Mouse (Mus musculus) c-Kit-positive CD71-negative TER-119-negative erythroid progenitor cells, embryonic 14.5 days (primary cell): ENCODE measurements around the gene Tarbp2.
A peak's percentile ranks its signal among the peaks of the same experiment; 100 is the strongest.

ENCODE experiments used
- DNase-seq: peaks from one replicate; pipeline ENCODE4 v3.0.0-alpha.2; 2013; ENCODE audit warnings: low read depth

Gene Tarbp2

DNA sequence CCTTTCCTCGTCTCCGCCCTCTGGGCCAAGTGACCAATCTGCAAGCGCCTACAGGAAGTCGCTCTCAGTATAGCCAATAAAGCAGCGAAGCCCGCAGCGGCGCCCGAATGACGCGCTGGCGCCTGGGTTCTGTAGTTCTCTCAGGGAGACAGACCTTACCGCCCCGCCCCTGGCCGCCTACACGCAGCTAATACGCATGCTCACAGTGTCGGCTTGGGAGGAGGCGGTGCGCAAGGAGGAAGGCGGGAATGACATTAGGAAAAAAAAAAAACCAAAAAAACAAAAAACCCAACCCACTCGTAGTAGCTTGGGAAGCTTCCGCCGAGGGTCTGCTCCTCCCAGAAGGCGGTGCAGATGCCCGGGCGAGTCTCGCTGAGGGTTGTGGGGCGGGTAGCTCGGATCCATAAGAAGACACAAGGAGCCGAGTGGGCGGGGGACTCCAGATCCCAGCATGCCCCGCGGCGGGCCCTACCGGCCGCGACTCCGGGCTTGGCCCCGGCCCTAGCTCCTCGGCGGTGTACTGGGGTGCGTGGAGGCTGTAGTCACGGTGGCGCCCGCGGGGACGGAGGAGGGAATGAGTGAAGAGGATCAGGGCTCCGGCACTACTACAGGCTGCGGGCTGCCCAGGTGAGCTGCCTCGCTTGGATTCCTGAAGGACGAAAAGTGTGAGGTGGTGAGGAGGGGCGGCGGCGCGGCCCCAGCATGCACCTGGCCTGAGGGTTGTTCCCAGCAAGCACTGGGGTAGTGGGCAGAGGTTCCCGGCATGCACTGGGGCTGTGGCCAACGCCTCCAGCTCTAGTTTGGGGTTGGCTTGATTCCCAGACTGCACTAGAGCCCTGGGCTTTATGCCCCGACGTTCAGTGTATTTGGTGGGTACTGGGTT is at the start of gene Tarbp2:
Tarbp2 (plus strand) TSS at position 217 of the 883 bp plus-strand sequence.
- peak; percentile 99 for DNase-seq

DNA sequence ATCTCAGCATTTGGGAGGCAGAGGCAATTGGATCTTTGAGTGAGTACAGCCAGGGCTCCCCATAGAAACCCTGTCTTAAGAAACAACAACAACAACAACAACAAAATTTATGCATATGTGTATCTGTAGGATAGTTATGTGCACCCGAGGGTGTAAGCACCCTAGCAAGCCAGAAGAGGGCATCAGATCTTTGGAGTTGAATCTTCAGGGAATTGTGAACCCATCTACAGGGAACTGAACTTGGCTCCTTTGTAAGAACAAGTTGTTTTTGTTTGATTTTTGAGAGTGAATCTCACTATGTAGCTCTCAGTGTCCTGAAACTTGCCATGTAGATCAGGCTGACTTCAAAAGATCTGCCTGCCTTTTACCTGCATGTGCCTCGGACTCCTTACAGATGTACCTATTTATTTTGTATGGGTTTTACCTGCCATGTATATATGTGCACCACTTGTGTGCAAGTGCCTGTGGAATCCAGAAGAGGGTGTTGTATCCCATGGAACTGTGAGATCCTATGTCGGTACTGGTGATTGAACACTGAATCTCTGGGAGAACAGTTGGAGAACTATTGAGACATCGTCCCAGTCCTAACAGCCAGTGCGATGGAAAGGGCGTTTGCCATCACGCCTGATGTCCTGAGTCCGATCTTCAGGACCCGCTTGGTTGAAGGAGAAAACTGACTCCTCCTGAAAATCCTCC is 49.2 kb upstream of the Tarbp2 start:
- no peak for DNase-seq

DNA sequence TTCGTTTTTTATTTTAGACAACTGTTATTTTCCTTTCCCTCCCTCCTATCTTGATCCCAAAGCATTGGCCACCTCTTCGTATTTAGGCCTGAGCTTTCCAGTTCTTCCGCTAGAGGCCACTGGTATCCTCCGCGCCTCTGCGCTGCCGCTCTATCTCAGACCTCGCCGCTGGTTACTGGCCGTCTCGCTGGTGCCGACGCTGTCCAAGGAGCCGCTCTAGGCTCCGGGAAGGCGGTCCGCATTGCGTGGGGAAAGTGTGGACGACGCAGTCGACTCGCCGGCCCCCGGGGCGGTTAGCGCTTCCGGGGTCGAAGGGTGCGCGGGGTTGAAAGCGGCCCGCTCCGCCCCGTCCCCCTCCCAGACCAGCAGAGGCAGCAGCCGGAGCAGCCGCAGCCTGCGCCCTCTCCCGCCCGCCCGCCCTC is 47.8 kb upstream of the Tarbp2 start, which contains the start of gene Pcbp2:
Pcbp2 (plus strand) TSS at position 357 of the 422 bp plus-strand sequence.
- peak; percentile 93 for DNase-seq

DNA sequence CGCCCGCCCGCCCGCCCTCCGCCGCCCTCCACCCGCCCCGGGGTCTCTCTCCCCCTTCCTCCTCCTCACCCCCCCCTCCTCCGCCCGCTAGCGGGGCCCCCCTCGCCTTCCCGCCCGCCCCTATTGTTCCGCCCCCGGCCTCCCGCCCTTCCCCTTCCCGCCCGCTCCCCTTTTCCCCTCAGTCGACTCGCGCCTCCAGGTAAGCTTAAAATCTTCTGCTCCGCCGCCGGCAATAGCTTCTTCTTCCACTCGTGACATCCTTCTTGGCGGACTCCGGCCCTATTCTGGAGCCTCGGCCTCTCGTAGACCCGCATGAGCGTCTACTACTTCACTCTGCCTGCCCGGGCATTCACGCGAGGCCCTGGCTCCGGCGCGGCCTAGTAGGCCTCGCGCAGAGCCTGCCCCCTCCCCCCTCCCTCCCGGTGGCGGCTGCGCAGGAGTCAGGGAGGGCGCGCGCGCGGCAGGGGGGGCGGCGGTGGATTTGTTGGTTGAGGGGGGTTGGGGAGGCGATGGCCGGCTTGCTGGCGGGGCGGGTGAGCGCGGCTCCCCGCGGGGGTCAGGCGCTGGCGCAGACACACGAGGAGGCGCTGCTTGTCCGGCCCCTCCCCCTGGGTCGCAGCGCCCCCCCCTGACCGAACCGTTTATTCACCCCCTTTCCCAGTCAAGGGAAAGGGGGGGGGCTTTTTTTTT is 47.2 kb upstream of the Tarbp2 start:
- DNase-seq = no peak

DNA sequence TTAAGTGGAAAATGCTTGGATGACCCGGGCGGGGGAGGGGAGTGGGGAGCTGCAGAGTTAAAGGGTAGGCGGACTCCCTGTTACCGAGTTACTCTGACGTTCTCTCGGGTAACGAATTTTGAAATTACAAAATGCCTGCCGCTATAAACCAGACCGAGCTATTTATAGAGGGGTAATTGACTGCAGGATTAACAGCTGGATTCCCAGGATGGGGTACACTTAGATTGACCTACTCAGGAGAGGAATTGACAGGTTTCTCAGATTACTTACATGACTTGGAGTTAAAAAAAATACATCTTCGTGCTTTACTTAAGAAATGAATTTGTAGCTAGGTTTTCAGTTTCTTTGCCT is 46.7 kb upstream of the Tarbp2 start:
- DNase-seq = no peak

GRCm38 (mm10) chr15:102471727-102472126 is 46.3 kb upstream of the Tarbp2 start:
- no peak for DNase-seq

DNA sequence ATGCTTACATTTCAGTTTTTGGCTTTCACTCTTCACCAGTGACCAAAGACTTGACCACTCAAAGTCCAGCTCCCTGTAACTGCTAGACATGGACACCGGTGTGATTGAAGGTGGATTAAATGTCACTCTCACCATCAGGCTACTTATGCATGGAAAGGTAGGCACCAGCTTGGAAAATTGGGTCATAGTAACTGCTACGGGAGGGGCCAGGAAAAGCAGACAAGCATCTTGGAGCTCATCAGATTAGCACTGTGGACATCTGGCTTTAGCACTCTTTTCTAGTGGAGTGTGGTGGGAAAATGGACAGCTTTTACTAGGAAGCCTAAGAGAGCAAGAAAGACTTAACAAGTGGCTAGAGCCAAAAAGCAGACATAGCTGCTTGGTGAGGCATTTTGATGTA is 44.7 kb upstream of the Tarbp2 start:
- DNase-seq = no peak

DNA sequence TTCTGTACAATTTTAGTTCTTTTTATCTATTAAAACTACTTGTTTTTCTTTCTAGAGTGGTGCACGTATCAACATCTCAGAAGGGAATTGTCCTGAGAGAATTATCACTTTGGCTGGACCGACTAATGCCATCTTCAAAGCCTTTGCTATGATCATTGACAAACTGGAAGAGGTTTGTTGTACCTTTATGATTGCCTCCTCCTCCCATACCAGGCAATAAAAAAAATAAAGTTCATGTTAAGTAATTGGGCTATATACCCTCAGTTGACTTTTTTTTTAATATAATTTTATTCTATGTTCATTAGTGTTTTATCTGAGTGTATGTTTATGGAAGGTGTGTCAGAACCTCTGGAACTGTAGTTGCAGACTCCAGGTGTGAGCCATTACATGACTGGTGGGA is 43.5 kb upstream of the Tarbp2 start:
- no peak for DNase-seq

DNA sequence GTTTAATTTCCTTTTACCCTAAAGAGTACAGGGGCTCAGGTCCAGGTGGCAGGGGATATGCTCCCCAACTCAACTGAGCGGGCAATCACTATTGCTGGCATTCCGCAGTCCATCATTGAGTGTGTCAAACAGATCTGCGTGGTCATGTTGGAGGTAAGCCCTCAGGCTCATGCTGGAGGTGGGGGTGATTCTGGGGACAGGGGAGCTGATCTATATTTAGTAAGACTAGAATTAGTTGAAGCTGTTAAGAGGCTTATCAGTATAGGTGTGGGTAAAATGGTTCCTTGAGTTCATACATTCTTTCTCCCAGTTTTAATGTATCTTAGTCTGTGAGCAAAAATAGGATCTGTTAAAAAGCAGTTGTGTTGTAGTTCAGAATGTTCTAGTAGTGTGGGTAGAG is 34.9 kb upstream of the Tarbp2 start:
- no peak for DNase-seq

DNA sequence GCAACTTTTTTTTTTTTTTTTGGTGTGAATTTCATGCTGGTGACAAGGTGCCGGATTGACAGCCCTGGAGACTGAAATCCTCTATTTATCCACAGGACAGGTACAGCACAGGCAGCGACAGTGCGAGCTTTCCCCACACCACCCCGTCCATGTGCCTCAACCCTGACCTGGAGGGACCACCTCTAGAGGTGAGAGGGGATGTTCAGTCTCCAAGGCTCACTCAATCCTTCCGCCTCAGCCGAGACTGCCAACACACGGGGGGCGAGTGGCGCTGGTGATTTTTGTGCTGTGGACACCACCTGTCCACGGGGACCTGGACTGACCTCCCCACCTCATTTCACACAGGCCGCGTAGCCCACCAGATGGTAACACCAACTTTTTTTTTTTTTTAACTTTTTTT is 32.1 kb upstream of the Tarbp2 start:
- DNase-seq = no peak

GRCm38 (mm10) chr15:102487664-102488063 is 30.3 kb upstream of the Tarbp2 start:
- DNase-seq = no peak

DNA sequence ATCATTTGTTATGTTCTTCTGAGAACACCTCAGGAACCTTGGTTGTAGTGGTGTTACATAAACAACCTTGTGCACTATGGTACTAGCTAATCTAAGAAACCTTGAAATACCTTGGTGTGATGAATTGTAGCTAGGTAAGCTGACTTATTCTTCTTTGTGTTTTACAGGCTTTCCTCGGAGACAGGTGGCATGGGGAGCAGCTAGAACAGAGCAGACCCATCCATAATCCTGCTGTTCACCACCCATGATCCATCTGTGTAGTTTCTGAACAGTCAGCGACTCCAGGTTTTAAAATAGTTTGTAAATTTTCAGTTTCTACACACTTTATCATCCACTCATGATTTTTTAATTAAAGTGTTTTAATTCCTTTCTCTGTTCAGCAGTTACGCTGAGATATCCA is 19.7 kb upstream of the Tarbp2 start:
- no peak for DNase-seq

- DNase-seq = no peak
Observed at GRCm38 (mm10) chr15:102499370-102499769, 18.6 kb upstream of the Tarbp2 start.

- DNase-seq = no peak
Observed at GRCm38 (mm10) chr15:102499851-102500250, 18.1 kb upstream of the Tarbp2 start.

DNA sequence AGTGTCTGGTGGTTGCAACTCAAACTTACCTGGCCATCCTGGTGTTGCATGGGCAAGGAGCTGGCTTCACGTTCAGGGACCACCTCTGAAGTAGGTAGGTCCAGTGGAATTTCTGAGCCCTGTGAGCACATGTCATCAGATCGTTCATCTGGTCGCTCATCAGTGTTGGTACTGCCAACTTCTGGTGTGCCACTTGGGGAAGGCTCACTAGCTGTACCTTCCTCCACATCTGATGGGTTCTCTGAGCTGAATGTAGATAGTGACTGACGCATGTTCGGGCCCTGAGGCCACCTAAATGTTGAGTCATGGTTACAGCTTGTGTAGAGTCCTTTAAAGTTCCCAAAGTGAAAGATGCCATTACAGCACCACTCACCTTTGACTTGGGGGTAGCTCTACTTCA is 17.5 kb upstream of the Tarbp2 start:
- DNase-seq = no peak

DNA sequence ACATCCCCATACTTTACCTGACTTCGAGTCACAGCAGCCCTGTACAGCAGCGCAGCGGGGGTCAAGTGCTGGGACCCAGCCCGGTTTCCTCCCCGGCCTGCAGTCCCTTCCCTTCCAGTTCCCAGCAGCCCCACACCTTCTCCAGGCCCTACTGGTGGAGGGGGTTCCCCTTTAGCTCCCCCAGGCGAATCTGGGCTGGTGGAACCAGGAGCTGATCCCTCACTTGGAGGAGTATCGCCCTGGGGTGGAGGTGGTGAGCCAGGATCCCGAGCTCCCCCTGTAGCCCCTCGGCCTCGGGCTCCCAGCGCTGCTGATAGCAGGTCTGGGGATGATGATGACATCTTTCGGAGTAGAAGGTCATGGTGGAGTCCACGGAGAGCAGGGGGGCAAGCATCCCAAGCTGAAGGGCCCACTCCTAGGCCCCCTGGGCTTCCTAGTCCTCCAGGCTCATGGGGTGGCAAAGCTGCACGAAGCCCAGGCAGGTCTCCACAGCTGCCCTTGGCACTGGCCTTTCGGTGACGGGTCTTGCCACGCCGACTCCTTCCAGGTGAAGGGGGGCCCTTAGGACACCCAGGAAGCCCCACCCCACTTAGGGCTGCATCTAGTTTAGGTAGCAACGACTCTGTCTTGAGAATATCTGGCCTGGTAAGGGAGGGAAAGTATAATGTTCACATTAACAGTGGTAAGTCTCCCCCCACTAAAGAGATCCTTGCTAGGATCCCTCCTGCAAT is 16.7 kb upstream of the Tarbp2 start:
- no peak for DNase-seq

DNA sequence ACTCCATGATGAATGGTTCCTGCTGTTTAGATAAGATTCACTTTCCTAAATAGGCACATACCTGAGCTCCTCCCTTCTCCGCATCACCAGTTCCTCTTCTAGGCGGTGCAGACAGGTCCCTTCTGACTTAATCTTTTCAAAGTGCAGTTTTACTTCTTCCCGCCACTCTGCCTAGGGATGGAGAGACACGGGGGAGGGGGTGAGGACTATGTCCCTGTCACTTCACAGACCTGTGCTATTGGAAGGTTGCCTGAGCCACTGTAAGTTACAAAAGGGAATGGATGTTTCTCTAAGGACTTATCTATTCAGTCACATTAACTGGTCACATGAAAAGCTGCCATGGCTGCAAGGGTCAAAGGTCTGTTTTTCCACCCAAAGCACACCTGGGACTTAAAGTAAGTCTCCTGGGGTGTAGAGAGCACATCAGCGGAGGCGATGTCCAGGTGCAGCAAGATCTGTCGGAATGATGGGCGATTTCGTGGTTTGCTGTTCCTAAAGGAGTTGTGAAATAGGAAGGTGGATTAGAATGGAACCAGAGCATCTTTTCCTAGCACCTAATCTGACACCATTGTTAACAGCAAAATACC is 15.6 kb upstream of the Tarbp2 start:
- DNase-seq = no peak

- DNase-seq = no peak
Observed at GRCm38 (mm10) chr15:102503447-102503846, 14.5 kb upstream of the Tarbp2 start, which contains the start of gene Gm10337. TSS of gene Gm10337 (plus strand) at chr15:102503722.

DNA sequence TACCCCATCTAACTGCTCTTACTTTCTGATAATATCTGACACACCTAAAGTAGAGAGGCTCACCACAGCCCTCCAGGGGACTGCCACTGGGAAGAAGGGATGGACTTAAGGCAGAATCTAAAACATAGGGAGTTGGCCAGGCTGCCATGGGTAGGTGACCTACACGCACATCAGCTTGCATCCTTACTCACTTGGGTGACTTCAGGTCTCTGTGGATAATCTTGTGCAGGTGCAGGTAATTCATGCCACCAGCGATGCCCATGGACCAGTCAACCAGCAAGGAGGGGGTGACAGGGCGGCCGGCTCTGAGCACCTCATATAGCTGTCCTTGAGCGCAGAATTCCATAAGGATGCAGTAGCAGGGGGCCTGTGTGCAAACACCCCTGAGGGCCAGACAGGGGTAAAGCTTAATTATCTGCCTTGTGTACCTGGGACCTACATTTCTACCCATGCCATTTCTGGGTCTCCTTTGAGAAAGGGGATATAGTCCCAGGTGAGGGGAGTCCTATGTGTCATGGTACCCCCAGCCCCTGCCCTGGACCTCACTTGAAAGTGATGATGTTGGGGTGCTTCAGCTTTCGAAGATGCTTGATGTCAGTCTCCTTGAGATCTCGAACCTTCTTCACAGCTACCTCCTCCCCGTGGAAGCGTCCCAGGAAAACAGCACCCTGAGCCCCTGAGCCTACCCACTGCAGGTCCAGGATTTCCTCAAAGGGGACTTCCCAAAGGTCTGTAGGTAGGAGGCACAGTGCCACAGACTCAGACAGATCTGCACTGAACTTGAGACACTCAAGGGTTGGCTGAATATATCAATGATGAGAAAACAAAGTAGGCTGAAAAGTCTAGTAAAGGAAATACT is 13.8 kb upstream of the Tarbp2 start:
- no peak for DNase-seq

DNA sequence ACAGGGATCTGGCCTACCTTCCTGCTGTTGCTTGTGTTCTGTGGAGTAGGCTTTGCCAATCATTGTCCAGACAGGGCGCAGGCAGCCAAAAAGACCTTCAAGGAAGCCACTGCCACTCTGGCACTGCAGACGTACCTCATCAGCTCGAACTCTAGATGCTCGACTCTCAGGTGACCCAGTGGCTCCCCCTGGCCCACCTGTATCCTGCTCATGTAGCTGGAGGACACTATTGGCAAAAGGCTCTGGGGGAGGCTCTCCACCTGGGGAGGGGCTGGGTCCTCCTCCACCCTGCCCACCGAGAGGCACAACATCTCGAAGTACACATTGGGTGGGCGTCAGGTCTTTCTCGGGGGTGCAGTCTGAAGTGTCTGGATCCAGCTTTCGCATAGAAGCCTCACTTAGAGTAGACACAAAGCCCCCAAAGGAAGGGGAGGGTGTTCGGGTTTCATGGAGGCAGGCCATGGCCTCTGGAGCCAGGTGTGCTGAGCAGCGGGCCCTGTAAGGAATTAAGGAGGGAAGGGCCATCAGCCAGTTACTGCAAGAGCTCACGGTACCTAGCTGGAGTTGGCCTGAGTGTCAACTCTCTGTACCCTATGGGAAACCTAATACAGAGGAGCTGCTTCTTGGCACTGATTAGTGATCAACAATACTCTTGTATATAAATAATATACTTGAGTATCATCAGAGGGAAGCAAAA is 12.8 kb upstream of the Tarbp2 start:
- DNase-seq = no peak
